Mouse (Mus musculus) c-Kit-negative CD71-positive TER-119-positive erythroid progenitor cells, embryonic 14.5 days (primary cell): ENCODE measurements at regions not wholly inside any gene's neighbourhood (a gene's known extent, or its start where the extent isn't known, plus 50 kb on each side); places are given as distances from the start of the nearest gene placed in this dataset.
"Not testable (repeated sequence)": the region's sequence is repeated elsewhere in the genome, so short reads cannot be mapped to it uniquely, and the experiment has no call there.

Source experiments
- DNase-seq: peaks from one replicate; pipeline ENCODE4 v3.0.0-alpha.2; 2013; ENCODE audit warnings: low read depth, low spot score

DNA sequence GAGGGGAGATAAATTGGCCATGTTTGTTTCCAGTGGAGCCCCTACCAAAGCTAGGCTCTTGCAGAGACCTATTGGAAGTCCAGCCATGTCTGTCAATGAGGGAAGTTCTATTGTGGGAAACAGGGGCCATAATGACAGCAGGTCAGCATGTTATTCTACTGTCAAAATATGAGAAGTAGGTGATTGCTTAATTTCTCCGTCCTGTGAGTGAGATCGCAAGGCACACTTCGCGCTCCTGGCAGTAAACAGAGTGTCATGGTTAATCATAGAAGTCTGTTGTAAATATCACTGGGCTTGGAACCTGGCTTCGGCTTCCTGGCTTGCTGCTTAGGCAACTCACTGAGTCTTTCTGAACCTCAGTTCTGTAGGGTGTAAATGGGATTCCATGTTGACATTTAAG is 72.5 kb upstream of the Ccdc122 start:
- no peak for DNase-seq

- no peak for DNase-seq
Measured at GRCm38 (mm10) chr14:76958875-76959274, 77.7 kb upstream of the Ccdc122 start.

- DNase-seq = no peak
Measured at GRCm38 (mm10) chr14:76957136-76957535, 79.4 kb upstream of the Ccdc122 start.

DNA sequence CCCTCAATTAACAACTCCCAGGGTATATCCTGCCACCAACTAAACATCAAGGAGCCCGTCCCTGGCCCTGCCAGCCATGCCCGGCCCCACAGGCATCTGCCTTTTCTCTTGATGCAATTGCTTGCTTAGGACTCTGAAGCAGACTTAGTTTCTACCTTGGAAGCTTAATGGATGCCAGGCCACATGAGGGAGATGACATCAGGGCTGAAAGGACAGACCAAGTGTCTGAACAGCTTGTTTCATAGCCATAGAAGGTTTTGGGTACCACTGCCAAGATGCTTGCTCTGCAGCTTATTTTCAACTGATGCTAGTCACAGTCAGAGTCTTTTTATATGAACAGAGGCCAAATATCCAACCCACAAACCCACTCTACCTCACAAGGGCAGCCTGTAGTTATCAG is 83.4 kb upstream of the Ccdc122 start:
- DNase-seq = no peak

DNA sequence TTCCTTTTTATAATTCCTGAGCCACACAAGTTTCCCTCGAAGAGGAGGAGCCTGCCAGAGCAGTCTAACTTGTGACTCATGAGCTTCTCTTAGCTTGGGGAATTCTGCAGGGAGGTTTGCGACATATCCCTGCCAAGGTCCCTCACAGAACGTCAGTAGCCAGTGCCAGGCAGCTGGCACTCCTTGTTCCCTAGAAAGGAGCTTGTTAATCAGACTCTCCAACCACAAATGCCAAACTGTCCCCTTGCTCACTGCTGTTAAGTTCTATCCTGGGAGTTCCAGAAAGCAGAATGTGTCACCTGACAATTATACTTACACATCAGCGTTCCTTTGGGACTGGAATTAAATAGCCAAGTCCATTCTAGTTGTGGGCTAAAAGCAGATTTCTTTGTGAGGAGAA is 85.1 kb upstream of the Ccdc122 start:
- DNase-seq = no peak

GRCm38 (mm10) chr14:76949388-76949787 is 87.2 kb upstream of the Ccdc122 start:
- no peak for DNase-seq

DNA sequence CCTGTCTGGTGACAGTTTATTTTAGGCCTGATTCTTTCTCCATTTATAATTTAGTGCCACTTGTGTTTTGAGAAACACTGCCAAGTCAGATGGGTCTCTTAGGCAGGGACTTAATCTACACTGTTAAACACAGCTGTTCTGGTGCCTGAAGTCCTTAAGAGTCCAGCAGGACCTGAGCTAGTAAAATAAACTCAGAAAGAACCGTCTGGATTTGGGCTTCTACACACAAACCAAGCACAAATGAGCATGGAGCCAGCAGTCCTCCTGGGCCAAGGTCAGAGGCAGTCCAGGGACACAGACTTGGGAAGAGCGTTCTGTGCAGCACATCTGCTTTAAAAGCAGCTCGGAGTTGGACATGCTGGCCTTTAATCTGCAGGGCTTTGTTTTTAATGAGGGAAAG is 87.6 kb upstream of the Ccdc122 start:
- DNase-seq = no peak

DNA sequence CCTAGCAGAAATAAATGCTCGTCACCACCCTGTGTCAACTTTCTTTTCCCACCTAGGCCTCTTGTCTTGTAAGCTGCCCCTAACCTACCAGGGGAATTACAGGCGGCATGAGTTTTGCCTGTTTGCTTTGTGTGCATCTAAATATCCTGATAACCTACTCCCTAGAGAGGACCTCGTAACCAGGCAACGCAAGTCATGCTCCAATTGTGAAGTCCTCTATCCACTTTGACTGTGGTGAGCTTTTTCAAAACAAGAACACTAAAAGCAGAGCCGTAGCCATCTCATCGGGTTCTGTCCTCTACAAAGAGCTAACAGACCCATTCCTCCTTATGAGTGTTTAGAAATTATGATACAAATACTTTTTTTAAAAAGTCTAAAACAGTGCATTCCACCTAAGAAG is 88.1 kb upstream of the Ccdc122 start:
- no peak for DNase-seq

DNA sequence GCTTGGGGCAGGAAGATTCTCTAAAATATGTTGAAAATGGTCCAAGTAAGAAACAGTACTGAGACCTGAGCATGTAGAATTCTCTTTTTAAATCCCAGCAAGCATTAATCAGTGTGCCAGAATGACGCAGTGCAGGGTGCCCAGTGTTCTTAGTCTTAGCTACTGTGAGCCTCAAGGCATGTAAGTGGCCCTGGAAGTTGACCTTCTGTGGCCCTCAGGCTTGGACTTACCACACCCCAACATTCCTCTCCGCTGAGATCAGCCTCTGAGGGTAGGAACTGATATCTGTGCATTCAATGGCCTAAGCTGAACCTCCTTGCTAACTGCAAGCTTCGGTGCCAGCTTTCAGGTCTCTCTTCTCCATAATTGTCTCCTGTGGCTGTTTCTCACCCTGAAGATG is 89.4 kb upstream of the Ccdc122 start:
- no peak for DNase-seq

DNA sequence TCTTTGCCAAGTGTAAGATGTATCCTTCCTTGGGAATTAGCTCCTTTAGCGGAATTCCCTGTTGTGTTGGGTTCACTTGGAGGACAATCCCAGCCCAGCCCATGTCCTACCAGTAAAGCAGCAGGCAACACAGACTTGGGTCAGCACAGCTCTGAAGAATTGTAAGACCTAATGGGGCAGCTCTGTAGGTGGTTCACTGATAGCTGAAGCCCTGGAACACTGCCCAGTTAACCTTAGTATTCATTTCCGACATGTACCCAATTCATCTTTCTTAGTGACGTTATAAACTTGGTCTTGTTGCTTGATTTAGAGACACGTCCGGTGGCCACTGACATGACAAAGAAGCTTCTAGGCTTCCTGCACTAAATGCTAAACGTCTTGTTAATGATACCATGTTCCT is 90.9 kb upstream of the Ccdc122 start:
- no peak for DNase-seq

DNA sequence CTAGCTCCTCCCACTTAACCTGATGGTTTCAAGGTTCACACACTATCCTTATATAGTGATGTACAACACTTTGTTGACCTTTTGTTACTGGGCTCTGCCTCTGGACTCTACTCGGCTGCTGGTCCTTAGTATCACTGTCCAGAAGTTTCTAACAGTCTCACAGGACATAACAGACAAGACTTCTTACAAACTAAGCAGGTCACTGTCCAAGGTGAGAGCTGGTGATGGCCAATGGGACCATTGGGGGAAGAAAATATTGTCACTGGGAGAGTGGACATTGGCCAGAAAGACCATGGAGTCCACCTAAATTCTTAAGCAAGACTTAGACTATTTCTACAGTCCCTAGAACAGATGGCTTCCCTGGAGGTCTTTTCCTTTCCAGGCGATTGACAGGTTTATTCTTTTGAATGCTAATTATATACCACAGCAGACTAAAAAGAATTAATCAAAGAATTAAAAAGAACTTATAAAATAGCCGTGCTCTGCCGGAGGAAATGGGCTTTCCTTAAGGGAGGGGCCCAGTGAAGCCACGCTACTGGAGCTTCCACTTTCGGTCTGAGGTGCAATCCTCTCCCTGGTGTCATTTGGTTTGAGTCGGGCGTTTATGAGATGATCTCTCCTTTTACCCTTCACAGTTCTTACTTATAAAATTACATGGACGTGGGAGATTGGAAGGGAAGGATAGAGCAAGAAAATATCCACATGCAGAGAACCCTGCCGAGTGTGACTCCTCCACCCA is 94.9 kb upstream of the Ccdc122 start:
- DNase-seq = no peak

GRCm38 (mm10) chr14:76940507-76940906 is 96.1 kb upstream of the Ccdc122 start:
- DNase-seq = no peak

DNA sequence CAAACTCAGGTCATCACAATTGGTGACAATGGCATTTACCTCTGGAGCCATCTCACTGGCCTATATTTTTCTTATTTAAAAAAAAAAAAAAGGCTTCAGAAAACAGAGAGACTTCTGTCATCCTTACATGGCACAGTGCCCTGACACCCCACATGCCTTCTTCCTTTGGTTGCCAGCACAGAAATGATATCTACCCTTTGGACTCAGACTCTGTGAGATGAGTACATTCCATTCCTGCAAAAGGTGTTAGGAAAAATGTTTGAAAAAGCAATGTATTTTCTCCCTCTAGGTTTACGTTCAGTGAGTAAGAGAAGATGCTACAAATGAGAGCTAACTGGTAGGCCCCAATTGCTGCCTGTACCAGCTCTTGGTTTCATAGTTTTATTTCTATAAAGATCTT is 99.9 kb upstream of the Ccdc122 start:
- DNase-seq = no peak

DNA sequence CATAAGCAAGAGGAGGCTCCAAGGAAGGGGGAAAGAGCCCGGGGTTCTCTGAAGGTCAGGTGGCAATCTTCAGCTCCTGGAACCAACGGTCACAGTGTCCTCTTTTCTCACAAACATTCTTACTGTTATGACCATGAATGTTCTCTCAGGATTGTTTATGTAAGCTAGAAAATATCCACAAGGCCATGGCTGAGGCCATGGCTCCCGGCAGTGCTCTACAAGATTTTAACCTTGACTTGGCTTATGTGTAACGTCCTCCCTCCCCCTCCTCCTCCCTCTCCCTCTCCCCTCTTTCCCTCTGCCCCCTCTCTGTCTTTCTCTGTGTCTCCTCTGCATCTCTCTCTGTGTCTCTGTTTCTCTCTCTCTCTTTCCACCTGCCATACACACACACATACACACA is 100.5 kb upstream of the Ccdc122 start:
- DNase-seq = not testable (repeated sequence)

DNA sequence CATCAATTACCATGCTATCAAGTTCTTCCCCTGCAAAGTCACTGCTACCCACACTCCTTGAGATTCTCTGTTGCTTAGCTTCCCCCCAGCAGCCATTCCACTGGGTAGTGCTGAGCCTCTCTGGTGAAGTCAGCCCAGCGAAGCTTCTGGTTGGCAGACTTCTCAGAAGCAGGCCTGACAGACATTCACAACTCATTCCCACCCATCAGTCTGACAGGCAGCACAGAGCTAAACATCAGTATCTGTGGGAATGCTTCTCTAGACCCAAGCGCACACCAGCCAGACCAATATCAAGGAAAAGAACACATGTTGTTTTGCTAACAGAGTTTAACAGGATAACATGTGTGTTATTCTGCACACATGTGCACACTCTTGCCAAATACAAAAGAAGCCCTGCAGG is 101.1 kb upstream of the Ccdc122 start:
- DNase-seq = no peak

DNA sequence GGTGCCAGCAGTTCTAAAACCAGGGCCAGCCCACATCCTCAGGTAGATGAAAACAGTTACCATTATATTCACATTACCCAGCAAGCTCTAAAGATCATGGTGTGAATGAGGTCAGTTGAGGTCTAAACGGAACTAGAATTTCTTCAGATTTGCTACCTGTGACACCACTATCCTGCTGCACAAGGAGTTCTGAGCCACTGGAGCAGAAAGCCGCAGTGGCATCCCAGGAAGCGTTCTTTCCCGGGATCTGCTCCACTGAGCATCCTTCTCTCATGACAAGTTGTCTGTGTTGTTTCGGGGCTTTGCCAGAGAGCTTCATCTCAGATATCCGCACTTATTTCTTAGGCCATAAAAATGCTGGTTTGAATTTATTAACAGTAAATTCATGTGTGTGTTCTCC is 103.7 kb upstream of the Ccdc122 start:
- DNase-seq = no peak

DNA sequence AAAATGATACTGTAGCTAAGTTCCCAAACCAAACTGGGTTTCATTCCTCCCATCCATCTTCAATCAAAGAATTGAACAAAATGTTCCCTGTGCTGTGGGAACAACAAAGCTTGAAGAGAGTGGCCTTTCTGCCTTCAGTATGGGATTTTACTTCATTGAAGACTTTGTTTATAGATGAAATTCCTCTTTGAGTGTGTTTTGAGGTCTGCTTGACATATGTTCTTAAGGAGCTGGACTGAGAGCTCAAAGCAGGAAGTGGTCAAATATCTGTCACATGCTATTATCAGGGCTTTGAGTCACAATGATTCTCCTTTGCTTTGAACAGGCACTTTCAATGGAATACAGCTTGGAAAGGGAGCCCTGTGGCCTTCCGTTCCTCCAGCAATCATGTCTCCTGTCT is 105.2 kb upstream of the Ccdc122 start:
- no peak for DNase-seq

GRCm38 (mm10) chr14:76929562-76929961 is 107.0 kb upstream of the Ccdc122 start:
- no peak for DNase-seq

- DNase-seq = no peak
Measured at GRCm38 (mm10) chr14:76928706-76929105, 107.9 kb upstream of the Ccdc122 start.

DNA sequence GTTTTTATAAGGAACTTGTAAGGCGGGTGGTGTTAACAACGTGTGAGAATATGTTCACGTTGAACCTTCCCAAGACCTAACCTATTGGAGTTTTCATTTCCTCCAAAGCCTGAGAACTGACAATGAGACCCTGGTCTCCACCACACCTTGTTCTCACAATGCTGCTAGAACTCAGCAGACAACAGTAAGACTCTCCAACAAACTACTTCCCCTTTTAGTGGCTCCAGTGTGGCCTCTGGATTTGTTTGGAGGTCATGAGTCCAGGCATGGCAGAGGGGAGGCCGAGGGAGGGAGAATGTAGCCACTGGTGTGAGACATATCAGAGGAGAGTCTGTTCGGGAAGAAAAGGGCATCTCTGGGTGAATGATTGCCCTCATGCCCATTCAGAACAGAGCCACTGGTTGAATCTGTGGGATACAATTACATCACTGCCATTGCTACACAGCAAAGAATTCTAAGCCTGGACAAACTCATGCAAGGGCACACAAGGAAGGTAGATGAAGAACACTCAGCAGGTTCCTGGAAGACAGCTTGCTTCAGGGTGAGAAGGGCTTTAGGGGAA is 109.2 kb upstream of the Ccdc122 start:
- DNase-seq = no peak

GRCm38 (mm10) chr14:76926416-76926815 is 110.2 kb upstream of the Ccdc122 start:
- no peak for DNase-seq

- no peak for DNase-seq
Measured at GRCm38 (mm10) chr14:76922399-76922939, 114.1 kb upstream of the Ccdc122 start.

DNA sequence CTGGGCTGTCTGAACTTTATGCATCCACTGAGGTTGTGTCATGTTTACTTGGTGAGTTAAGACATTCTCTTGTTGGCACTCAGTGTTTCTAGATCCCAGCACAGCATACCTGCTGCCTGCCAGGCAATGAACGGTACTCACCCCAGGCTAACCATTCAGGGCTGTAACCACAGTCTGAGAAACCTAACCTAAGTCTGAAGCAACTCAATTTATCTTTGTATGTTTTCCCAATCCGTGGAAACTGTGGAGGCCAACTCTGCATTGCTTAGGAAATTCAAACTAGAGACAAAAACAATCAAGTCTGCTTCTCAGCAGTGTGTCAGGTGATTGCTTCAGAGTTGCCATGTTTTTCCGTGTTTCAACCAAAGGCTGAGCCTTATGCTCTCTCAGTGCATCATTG is 118.5 kb upstream of the Ccdc122 start:
- no peak for DNase-seq
